Mouse (Mus musculus) MEL (cell line): Measurements from ENCODE around the gene Dlk1. TPM values are rescaled to one million over a fixed set of nuclear protein-coding genes. Genes with fewer than 3 reads are reported as not detected.
A peak's percentile ranks its signal among the peaks of the same experiment; 100 is the strongest.
"Not testable (repeated sequence)": the region's sequence is repeated elsewhere in the genome, so short reads cannot be mapped to it uniquely, and the experiment has no call there.

Experiments
- DNase-seq: peaks from one replicate; pipeline ENCODE4 v3.0.0; 2011; ENCODE audit warnings: low read depth, low spot score
- H3K27ac ChIP-seq: 2 replicates; pipeline ENCODE4 v1.5.1; 2012; ENCODE audit warnings: low read depth, mild to moderate bottlenecking, control low read depth, low read length, moderate library complexity; ENCODE audit not compliant: control insufficient read depth
- H3K27me3 ChIP-seq, 2 experiments: fragments of 150-350 bp in 1 of 2; sonication (generic) in 1 of 2; 2 replicates each; pipeline ENCODE4 v1.6.1; 2012; ENCODE audit warnings: low read length in 2 of 2, mild to moderate bottlenecking in 2 of 2, improper control_type of control experiment in 1 of 2, moderate library complexity in 1 of 2; ENCODE audit not compliant: insufficient read depth in 2 of 2, control insufficient read depth in 1 of 2
- H3K36me3 ChIP-seq, 2 experiments: 2 replicates each; pipeline ENCODE4 v1.6.1; 2012 to 2014; ENCODE audit warnings: low read length in 2 of 2, improper control_type of control experiment in 1 of 2, inconsistent platforms in 1 of 2, mild to moderate bottlenecking in 1 of 2; ENCODE audit not compliant: insufficient read depth in 2 of 2, control insufficient read depth in 1 of 2
- H3K4me1 ChIP-seq, 2 experiments: fragments of 150-350 bp in 1 of 2; sonication (generic) in 1 of 2; 2 replicates each; pipeline ENCODE4 v1.6.1; 2012; ENCODE audit warnings: low read length in 2 of 2, improper control_type of control experiment in 1 of 2, mild to moderate bottlenecking in 1 of 2; ENCODE audit not compliant: insufficient read depth in 2 of 2, control insufficient read depth in 1 of 2
- H3K4me3 ChIP-seq, 2 experiments: fragments of 150-350 bp in 1 of 2; sonication (generic) in 1 of 2; 2 replicates each; pipeline ENCODE4 v1.5.1; 2012; ENCODE audit warnings: low read depth in 2 of 2, low read length in 2 of 2, mild to moderate bottlenecking in 2 of 2, moderate library complexity in 2 of 2, control low read depth in 1 of 2, improper control_type of control experiment in 1 of 2; ENCODE audit not compliant: control insufficient read depth in 1 of 2, insufficient read depth in 1 of 2
- H3K79me2 ChIP-seq: 2 replicates; pipeline ENCODE4 v1.6.1; 2012; ENCODE audit warnings: mild to moderate bottlenecking, low read length, moderate library complexity; ENCODE audit not compliant: control insufficient read depth, poor library complexity, insufficient read depth
- H3K9ac ChIP-seq: 2 replicates; pipeline ENCODE4 v1.6.1; 2012; ENCODE audit warnings: low read depth, mild to moderate bottlenecking, control low read depth, low read length, moderate library complexity; ENCODE audit not compliant: control insufficient read depth, poor library complexity, severe bottlenecking
- H3K9me3 ChIP-seq: fragments of 150-350 bp; sonication (generic); replicated peaks from 2 replicates; pipeline ENCODE4 v1.6.1; 2012; ENCODE audit warnings: mild to moderate bottlenecking, low read length, improper control_type of control experiment, moderate library complexity; ENCODE audit not compliant: insufficient read depth
- CHD1 ChIP-seq: IDR thresholded peaks from 2 replicates; pipeline ENCODE4 v1.6.1; 2012; ENCODE audit warnings: low read depth, mild to moderate bottlenecking, inconsistent platforms, low read length, improper control_type of control experiment
- E2F4 ChIP-seq: IDR thresholded peaks from 2 replicates; pipeline ENCODE4 v1.6.1; 2011; ENCODE audit warnings: low read depth, low read length, improper control_type of control experiment, borderline replicate concordance
- ELF1 ChIP-seq: IDR thresholded peaks from 2 replicates; pipeline ENCODE4 v1.6.1; 2014; ENCODE audit warnings: low read depth, mild to moderate bottlenecking, inconsistent platforms, low read length, improper control_type of control experiment, moderate library complexity
- EP300 ChIP-seq, 2 experiments: IDR thresholded peaks; 2 replicates each; pipeline ENCODE4 v1.6.1; 2011; ENCODE audit warnings: improper control_type of control experiment in 2 of 2, low read length in 2 of 2, low read depth in 1 of 2, mild to moderate bottlenecking in 1 of 2
- GATA1 ChIP-seq: IDR thresholded peaks from 2 replicates; pipeline ENCODE4 v1.6.1; 2011; ENCODE audit warnings: low read depth, low read length, improper control_type of control experiment
- MAFK ChIP-seq: IDR thresholded peaks from 2 replicates; pipeline ENCODE4 v1.6.1; 2011; ENCODE audit warnings: low read depth, mild to moderate bottlenecking, low read length, improper control_type of control experiment, borderline replicate concordance
- MAX ChIP-seq: IDR thresholded peaks from 2 replicates; pipeline ENCODE4 v1.6.1; 2011; ENCODE audit warnings: low read length, improper control_type of control experiment
- SIN3A ChIP-seq: IDR thresholded peaks from 2 replicates; pipeline ENCODE4 v1.6.1; 2012; ENCODE audit warnings: low read length, improper control_type of control experiment, inconsistent platforms
- TAL1 ChIP-seq: IDR thresholded peaks from 2 replicates; pipeline ENCODE4 v1.6.1; 2012; ENCODE audit warnings: mild to moderate bottlenecking, inconsistent platforms, low read length, moderate library complexity, mixed read lengths
- UBTF ChIP-seq: IDR thresholded peaks from 2 replicates; pipeline ENCODE4 v1.6.1; 2012; ENCODE audit warnings: low read depth, mild to moderate bottlenecking, inconsistent platforms, low read length, improper control_type of control experiment, moderate library complexity, borderline replicate concordance; ENCODE audit not compliant: insufficient read depth
- USF1 ChIP-seq: IDR thresholded peaks from 2 replicates; pipeline ENCODE4 v1.6.1; 2014; ENCODE audit warnings: low read depth, mild to moderate bottlenecking, inconsistent platforms, low read length, improper control_type of control experiment, moderate library complexity
- USF2 ChIP-seq, 2 experiments: IDR thresholded peaks; 2 replicates each; pipeline ENCODE4 v1.6.1; 2011 to 2012; ENCODE audit warnings: improper control_type of control experiment in 2 of 2, low read length in 2 of 2, borderline replicate concordance in 1 of 2, inconsistent platforms in 1 of 2, low read depth in 1 of 2, mild to moderate bottlenecking in 1 of 2; ENCODE audit not compliant: insufficient read depth in 1 of 2
- ZMIZ1 ChIP-seq: IDR thresholded peaks from 2 replicates; pipeline ENCODE4 v1.6.1; 2012; ENCODE audit warnings: low read depth, mild to moderate bottlenecking, inconsistent platforms, low read length, improper control_type of control experiment, moderate library complexity
- ZNF384 ChIP-seq: IDR thresholded peaks from 2 replicates; pipeline ENCODE4 v1.6.1; 2012; ENCODE audit warnings: low read depth, mild to moderate bottlenecking, inconsistent platforms, low read length, improper control_type of control experiment
- polyA plus RNA-seq, 2 experiments: library from polyadenylated mRNA; stranded (reverse) in 1 of 2; unstranded in 1 of 2; fragments of >175 nt in 1 of 2; fragments of >200 nt in 1 of 2; gene quantifications; 2 replicates each; pipeline versions ENCODE4 v1.2.1 to v1.2.4; 2012; ENCODE audit warnings: low replicate concordance in 2 of 2, low read depth in 1 of 2; ENCODE audit not compliant: insufficient read length in 2 of 2, insufficient read depth in 1 of 2, missing spikeins in 1 of 2
- total RNA-seq: library from RNA; depleted of rRNA; stranded (reverse); fragments of 300-350 nt; gene quantifications from 2 replicates; pipeline ENCODE4 v1.2.3, GENCODE M21; 2012

Gene Dlk1
- total and polyA plus RNA-seq, 3 experiments: not detected

- TF ChIP-seq ZNF384 (no peak), TAL1 (no peak), ZMIZ1 (no peak), CHD1 (no peak), E2F4 (no peak), USF2 (IDR thresholded peaks at IDR 0.05; ENCODE audit: borderline replicate concordance in 1 of 2, insufficient read depth in 1 of 2, low read depth in 1 of 2, low read length in 2 of 2) (no peak), GATA1 (no peak), UBTF (no peak), SIN3A (no peak), EP300 (IDR thresholded peaks at IDR 0.05; ENCODE audit: low read depth in 1 of 2, low read length in 2 of 2) (no peak), USF1 (no peak)
- H3K9me3 ChIP-seq: no peaks in the 10 kb centered on the region
- no peak overlapping the region for H3K27ac ChIP-seq
- no peaks in the 10 kb centered on the region; a peak in 1 of 4 replicates for H3K27me3 ChIP-seq
- no peaks in the 10 kb centered on the region for H3K36me3 ChIP-seq
- H3K4me1 ChIP-seq: no peaks in the 10 kb centered on the region
- H3K4me3 ChIP-seq: no peak overlapping the region
- no peaks in the 10 kb centered on the region for H3K79me2 ChIP-seq
- no peak for DNase-seq
- H3K9ac ChIP-seq: no peak overlapping the region
Measured at GRCm38 (mm10) chr12:109462594-109462993, 10.0 kb downstream of the Dlk1 start.

GRCm38 (mm10) chr12:109467417-109467816 lies 14.8 kb downstream of the Dlk1 start:
- not testable (repeated sequence) for H3K36me3 ChIP-seq, H3K27ac ChIP-seq, DNase-seq, H3K9ac ChIP-seq
- TF ChIP-seq ZNF384: peak; percentile 36; the same call in 1 of the 2 replicates
- TF ChIP-seq, all 39 proteins: peak for 1; not testable (repeated sequence) for 38
- H3K9me3 ChIP-seq, H3K4me3 ChIP-seq, H3K4me1 ChIP-seq, H3K79me2 ChIP-seq, H3K27me3 ChIP-seq: not testable (repeated sequence)

- Histone ChIP-seq H3K27me3 (no peaks in the 10 kb centered on the region), H3K9ac (no peak overlapping the region), H3K36me3 (no peaks in the 10 kb centered on the region), H3K9me3 (no peaks in the 10 kb centered on the region), H3K4me3 (no peak overlapping the region)
- DNase-seq: no peak
- TF ChIP-seq ELF1 (no peak), MAX (no peak), MAFK (no peak), ZNF384 (peak; percentile 59; the same call in 1 of the 2 replicates)
- TF ChIP-seq, all 39 proteins: peak for 1
- Histone ChIP-seq H3K27ac (no peak overlapping the region), H3K79me2 (no peaks in the 10 kb centered on the region), H3K4me1 (no peaks in the 10 kb centered on the region)
Measured at GRCm38 (mm10) chr12:109469793-109470192, 17.2 kb downstream of the Dlk1 start.
